Mouse (Mus musculus) heart, adult 11 months (tissue): Measurements from ENCODE around the gene Gckr.

Experiments
- DNase-seq: peaks from one replicate; pipeline ENCODE4 v3.0.0; 2022

Gene Gckr

GRCm38 (mm10) chr5:31295606-31296141 is 1.6 kb upstream of the Gckr start, which contains the start of gene Fndc4:
TSS of gene Fndc4 (minus strand) at chr5:31296080.
- DNase-seq, result peak; percentile 94

DNA sequence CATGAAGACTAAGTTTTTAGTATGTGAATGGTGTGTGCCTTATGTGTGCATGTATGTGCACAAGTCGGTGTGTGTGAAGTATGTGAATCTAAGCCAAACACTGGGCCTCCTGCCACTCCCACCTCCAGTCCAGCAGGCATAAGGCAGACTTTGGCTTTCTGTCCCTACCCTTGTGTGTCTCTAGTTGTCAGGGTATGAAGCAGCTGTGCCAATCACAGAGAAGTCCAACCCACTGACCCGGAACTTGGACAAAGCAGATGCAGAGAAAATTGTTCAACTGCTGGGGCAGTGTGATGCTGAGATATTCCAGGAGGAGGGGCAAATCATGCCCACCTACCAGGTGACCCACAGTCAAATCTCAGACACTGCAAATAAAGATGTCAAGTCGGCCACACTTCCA is 738 bp downstream of the Gckr start:
- DNase-seq, result peak; percentile 74

- DNase-seq, result peak; percentile 45
Observed at GRCm38 (mm10) chr5:31298486-31298885, 1.2 kb downstream of the Gckr start.

GRCm38 (mm10) chr5:31301866-31302265 is 4.6 kb downstream of the Gckr start:
- peak; percentile 54 for DNase-seq

DNA sequence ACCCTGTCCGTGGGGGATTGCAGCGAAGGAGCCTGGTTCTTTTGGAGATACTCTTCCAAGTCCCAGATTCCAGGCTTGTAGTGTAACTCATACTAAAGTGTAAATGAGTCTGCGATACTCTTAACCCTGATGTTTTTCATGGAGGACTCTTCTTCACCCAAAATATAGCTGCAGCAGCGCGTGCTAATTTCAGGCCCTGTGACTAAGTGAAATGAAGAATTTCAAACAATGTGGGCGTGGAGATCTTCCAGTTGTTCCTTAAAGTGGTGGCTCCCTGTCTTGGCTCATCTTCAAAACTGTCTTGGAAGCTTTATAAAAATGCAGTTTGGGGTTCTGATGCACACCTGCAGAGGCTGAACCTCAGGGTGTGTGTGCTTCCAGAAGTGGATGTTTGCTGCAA is 5.8 kb downstream of the Gckr start:
- DNase-seq, result peak; percentile 18

GRCm38 (mm10) chr5:31312806-31313205 is 15.6 kb downstream of the Gckr start:
- DNase-seq, result no peak

DNA sequence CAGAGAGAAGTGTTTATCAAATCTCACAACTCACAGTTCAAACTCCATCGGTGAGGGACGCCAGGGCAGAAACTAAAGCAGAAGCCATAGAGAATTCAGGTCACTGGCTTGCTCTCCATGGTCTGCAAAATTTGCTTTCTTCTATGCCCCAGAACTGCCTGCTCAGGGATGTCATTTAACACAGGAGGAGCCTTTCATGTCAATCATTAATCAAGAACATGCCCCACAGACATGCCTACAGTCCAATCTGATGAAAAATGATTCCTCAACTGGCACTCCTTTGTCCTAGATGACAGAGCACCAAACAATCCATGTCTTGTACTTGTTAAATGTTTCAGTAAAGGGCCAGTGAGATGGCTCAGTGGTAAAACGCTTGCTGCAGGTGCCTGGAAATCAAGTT is 25.5 kb downstream of the Gckr start:
- DNase-seq, result no peak

DNA sequence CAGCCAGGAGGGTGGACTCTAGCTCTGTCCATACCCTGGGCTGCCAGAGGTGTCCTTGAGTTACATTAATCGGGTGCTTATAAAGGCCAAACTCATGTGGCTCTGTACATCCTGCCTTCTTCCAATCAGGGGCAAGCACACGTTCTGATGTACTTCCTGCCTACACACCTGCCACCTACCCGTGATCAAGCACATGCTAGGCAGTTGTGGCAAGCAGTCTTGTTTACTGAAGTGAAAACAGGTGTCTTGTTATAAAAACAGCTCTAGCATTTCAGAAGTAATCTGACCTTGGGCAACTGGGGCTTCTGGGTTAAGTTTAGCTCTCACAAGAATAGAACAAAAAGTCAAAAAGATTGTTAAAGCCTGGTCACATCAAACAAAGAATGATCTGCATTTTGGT is 26.8 kb downstream of the Gckr start:
- DNase-seq, result peak; percentile 29

DNA sequence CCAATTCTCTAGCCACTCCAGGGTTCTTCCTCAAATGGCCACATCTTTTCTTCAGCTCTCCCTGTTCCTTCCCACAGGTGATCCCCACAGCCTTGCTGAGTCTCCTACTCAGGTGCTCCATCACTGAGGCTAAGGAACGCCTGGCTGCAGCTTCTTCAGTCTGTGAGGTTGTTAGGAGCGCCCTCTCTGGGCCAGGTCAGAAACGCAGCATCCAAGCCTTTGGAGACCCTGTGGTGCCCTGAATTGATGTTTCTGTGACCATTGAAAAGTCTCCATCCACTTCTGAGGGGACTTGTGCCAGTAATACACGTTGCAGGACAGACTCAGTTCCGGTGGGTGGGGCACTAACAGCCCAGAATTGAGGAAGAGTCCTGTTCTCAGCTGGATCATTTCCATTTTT is 29.6 kb downstream of the Gckr start:
- peak; percentile 87 for DNase-seq

DNA sequence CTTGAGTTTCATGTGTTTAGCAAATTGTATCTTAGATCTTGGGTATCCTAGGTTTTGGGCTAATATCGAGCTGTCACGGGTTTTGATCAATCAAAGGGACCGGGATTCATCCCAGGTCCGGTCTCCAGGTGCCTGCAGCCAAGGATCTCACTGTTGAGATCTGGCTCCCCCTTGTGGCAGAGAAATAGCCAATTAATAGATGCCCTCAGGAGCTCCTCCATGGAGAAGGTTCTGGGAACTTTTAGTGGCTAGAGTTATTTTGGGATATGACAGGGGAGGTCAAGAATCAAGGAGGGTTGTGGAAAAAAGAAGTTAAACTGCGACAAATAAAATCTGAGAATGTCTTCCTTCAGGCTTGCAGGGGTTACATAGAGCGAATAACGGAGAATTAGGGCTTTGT is 31.0 kb downstream of the Gckr start:
- DNase-seq, result peak; percentile 94

- peak; percentile 85 for DNase-seq
Observed at GRCm38 (mm10) chr5:31357586-31357985, 60.3 kb downstream of the Gckr start.

- peak; percentile 79 for DNase-seq
Observed at GRCm38 (mm10) chr5:31360955-31361354, 63.7 kb downstream of the Gckr start.
